Mouse (Mus musculus) large intestine, adult 2 months (tissue): Measurements from ENCODE around the gene Adck2. TPM values are rescaled to one million over a fixed set of nuclear protein-coding genes. Genes with fewer than 3 reads are reported as not detected.

ENCODE experiments used
- DNase-seq: peaks from one replicate; pipeline ENCODE4 v3.0.0-alpha.2; 2012; ENCODE audit warnings: low read depth, low spot score
- WGBS: fragments of 180-500 bp; shearing (Covaris S2); methylation state at CpG from one replicate; pipeline ENCODE4 v1.1.7; 2018; 5-methylcytosine and 5-hydroxymethylcytosine counted together
- polyA plus RNA-seq: library from polyadenylated mRNA; depleted of rRNA; stranded (reverse); fragments of >200 nt; gene quantifications from 2 replicates; pipeline ENCODE4 v1.2.3, GENCODE M21; 2012; rRNA removed

Gene Adck2
- polyA plus RNA-seq, result 11.5 and 12.8 TPM in 2 replicates

- DNase-seq, result peak; percentile 76
- WGBS, result 1% methylated on average over 48 of the region's 49 CpGs
These were observed at the start of gene Adck2 for GRCm38 (mm10) chr6:39573791-39574554. Gene Adck2 (plus strand): TSS chr6:39573873.

GRCm38 (mm10) chr6:39526797-39527196 is 46.9 kb upstream of the Adck2 start:
- no peak for DNase-seq
- 70% methylated on average over 10 of the region's 10 CpGs for WGBS

GRCm38 (mm10) chr6:39527337-39527784 is 46.3 kb upstream of the Adck2 start:
- 80% methylated on average over 7 of the region's 7 CpGs for WGBS
- DNase-seq, result no peak

GRCm38 (mm10) chr6:39527811-39528210 is 45.9 kb upstream of the Adck2 start:
- no peak for DNase-seq
- 42% methylated on average over 4 of the region's 4 CpGs for WGBS

GRCm38 (mm10) chr6:39528671-39529535 is 44.8 kb upstream of the Adck2 start:
- 52% methylated on average over 12 of the region's 12 CpGs for WGBS
- DNase-seq, result no peak

- no peak for DNase-seq
These were observed 38.7 kb upstream of the Adck2 start for GRCm38 (mm10) chr6:39534944-39535343.

- DNase-seq, result no peak
- WGBS, result 51% methylated on average over 1 of the region's 1 CpGs
These were observed 37.1 kb upstream of the Adck2 start for GRCm38 (mm10) chr6:39536621-39537020.

- no peak for DNase-seq
- whole genome bisulfite sequencing, result 92% methylated on average over 5 of the region's 5 CpGs
These were observed 36.4 kb upstream of the Adck2 start for GRCm38 (mm10) chr6:39537276-39537675.

GRCm38 (mm10) chr6:39538227-39538626 is 35.4 kb upstream of the Adck2 start:
- DNase-seq, result no peak
- 72% methylated on average over 8 of the region's 8 CpGs for WGBS

- WGBS, result 54% methylated on average over 7 of the region's 7 CpGs
- DNase-seq, result no peak
These were observed 34.0 kb upstream of the Adck2 start for GRCm38 (mm10) chr6:39539679-39540155.

GRCm38 (mm10) chr6:39540563-39540962 is 33.1 kb upstream of the Adck2 start:
- DNase-seq, result no peak
- WGBS, result 60% methylated on average over 2 of the region's 2 CpGs

- 17% methylated on average over 15 of the region's 15 CpGs for WGBS
- DNase-seq, result no peak
These were observed 30.8 kb upstream of the Adck2 start for GRCm38 (mm10) chr6:39542631-39543597.

GRCm38 (mm10) chr6:39543769-39544420 is 29.8 kb upstream of the Adck2 start:
- WGBS, result 72% methylated on average over 15 of the region's 15 CpGs
- no peak for DNase-seq

- DNase-seq, result no peak
- WGBS, result 76% methylated on average over 7 of the region's 7 CpGs
These were observed 28.2 kb upstream of the Adck2 start for GRCm38 (mm10) chr6:39545474-39545873.

- no peak for DNase-seq
- 81% methylated on average over 5 of the region's 5 CpGs for WGBS
These were observed 25.6 kb upstream of the Adck2 start for GRCm38 (mm10) chr6:39548030-39548429.

GRCm38 (mm10) chr6:39551981-39552636 is 21.6 kb upstream of the Adck2 start:
- DNase-seq, result no peak
- 52% methylated on average over 8 of the region's 8 CpGs for WGBS

GRCm38 (mm10) chr6:39554888-39555647 is 18.6 kb upstream of the Adck2 start:
- no peak for DNase-seq
- WGBS, result 70% methylated on average over 12 of the region's 12 CpGs

- WGBS, result 81% methylated on average over 2 of the region's 2 CpGs
These were observed 18.1 kb upstream of the Adck2 start for GRCm38 (mm10) chr6:39555648-39555945.

More at GRCm38 (mm10) chr6:39555648-39555945, 18.1 kb upstream of the Adck2 start:
- no peak for DNase-seq
